Mouse (Mus musculus): ENCODE data around the gene Ppfibp1. TPM values are rescaled to one million over a fixed set of nuclear protein-coding genes. Genes with fewer than 3 reads are reported as not detected.

The Ppfibp1 gene
- total and polyA plus RNA-seq, 3 experiments: 1.1 to 8.6 (median 3.3) TPM

- no peak for ATAC-seq (ENCODE audit: extremely low read depth, insufficient number of reproducible peaks, low FRiP score, poor library complexity, severe bottlenecking)
- Histone ChIP-seq H3K4me3 (ENCODE audit: low read depth, low read length) (no peak overlapping the region), H3K9me3 (replicated peaks) (no peaks in the 10 kb centered on the region), H3K27me3 (ENCODE audit: insufficient read depth, low read length) (no peaks in the 10 kb centered on the region), H3K4me1 (ENCODE audit: insufficient read depth, low read depth, low read length) (no peaks in the 10 kb centered on the region), H3K36me3 (replicated peaks) (no peaks in the 10 kb centered on the region)
- DNase-seq (ENCODE audit: low spot score): no peak
- TF ChIP-seq GATA1 (IDR thresholded peaks at IDR 0.05; ENCODE audit: borderline replicate concordance, low read length): no peak
- no peak for TF ChIP-seq GATA2 (IDR thresholded peaks at IDR 0.05; ENCODE audit: borderline replicate concordance, low read depth, low read length)
- no peak for TF ChIP-seq TAL1 (conservative IDR thresholded peaks at IDR 0.05; ENCODE audit: low read depth, low read length)
- no peak for TF ChIP-seq CTCF (IDR thresholded peaks at IDR 0.05; ENCODE audit: low read depth, low read length)
- no peak for TF ChIP-seq POLR2AphosphoS5 (IDR thresholded peaks at IDR 0.05; ENCODE audit: insufficient replicate concordance, low read depth, low read length)
Measured at GRCm38 (mm10) chr6:146961832-146962481, 73.7 kb downstream of the Ppfibp1 start.

GRCm38 (mm10) chr6:146963396-146964150 is 75.3 kb downstream of the Ppfibp1 start:
- no peak for ATAC-seq (ENCODE audit: extremely low read depth, insufficient number of reproducible peaks, low FRiP score, poor library complexity, severe bottlenecking)
- Histone ChIP-seq H3K4me1 (ENCODE audit: insufficient read depth, low read depth, low read length) (no peaks in the 10 kb centered on the region), H3K4me3 (ENCODE audit: low read depth, low read length) (no peak overlapping the region), H3K36me3 (replicated peaks) (no peaks in the 10 kb centered on the region), H3K27me3 (ENCODE audit: insufficient read depth, low read length) (no peaks in the 10 kb centered on the region), H3K9me3 (replicated peaks) (no peaks in the 10 kb centered on the region)
- no peak for DNase-seq (ENCODE audit: low spot score)
- TF ChIP-seq TAL1 (conservative IDR thresholded peaks at IDR 0.05; ENCODE audit: low read depth, low read length) (no peak), GATA1 (IDR thresholded peaks at IDR 0.05; ENCODE audit: borderline replicate concordance, low read length) (no peak), CTCF (IDR thresholded peaks at IDR 0.05; ENCODE audit: low read depth, low read length) (no peak), POLR2AphosphoS5 (IDR thresholded peaks at IDR 0.05; ENCODE audit: insufficient replicate concordance, low read depth, low read length) (no peak), GATA2 (IDR thresholded peaks at IDR 0.05; ENCODE audit: borderline replicate concordance, low read depth, low read length) (no peak)

- ATAC-seq (ENCODE audit: extremely low read depth, insufficient number of reproducible peaks, low FRiP score, poor library complexity, severe bottlenecking): no peak
- H3K9me3 ChIP-seq (replicated peaks): no peaks in the 10 kb centered on the region
- no peaks in the 10 kb centered on the region for H3K36me3 ChIP-seq (replicated peaks)
- no peak overlapping the region for H3K4me3 ChIP-seq (ENCODE audit: low read depth, low read length)
- no peaks in the 10 kb centered on the region for H3K4me1 ChIP-seq (ENCODE audit: insufficient read depth, low read depth, low read length)
- no peak for TF ChIP-seq POLR2AphosphoS5 (IDR thresholded peaks at IDR 0.05; ENCODE audit: insufficient replicate concordance, low read depth, low read length)
- no peak for TF ChIP-seq GATA2 (IDR thresholded peaks at IDR 0.05; ENCODE audit: borderline replicate concordance, low read depth, low read length)
- TF ChIP-seq TAL1 (conservative IDR thresholded peaks at IDR 0.05; ENCODE audit: low read depth, low read length): no peak
- no peak for DNase-seq (ENCODE audit: low spot score)
- H3K27me3 ChIP-seq (ENCODE audit: insufficient read depth, low read length): no peaks in the 10 kb centered on the region
Measured at GRCm38 (mm10) chr6:146965139-146965772, 77.0 kb downstream of the Ppfibp1 start.

DNA sequence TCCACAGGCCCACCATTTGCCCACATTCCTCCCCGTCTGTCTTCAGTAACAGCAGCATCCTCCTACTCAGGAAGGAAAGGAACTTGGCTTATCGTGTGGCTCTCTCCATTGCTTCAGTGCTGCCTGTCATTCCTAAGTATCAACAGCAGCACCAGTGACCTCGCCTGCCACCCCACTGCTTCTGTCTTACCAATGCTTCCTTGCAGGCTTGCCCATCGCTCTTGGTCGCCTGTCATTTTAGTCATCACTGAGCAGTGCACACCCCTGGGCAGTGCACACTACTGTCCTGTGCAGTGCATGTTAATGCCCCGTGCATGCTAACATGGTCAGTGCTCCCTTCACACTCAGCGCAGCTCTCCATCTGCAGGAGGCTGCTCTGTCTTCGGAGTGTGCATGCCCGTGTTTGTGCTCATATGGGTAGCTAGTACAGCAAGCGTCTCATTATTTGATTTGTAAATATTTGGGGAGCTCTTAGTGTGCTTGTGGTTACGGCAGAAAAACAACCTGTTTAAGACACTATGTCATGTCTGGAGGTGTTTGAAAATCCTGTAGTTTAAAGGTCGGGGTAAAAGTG is 78.2 kb downstream of the Ppfibp1 start:
- H3K36me3 ChIP-seq (replicated peaks): no peaks in the 10 kb centered on the region
- H3K4me3 ChIP-seq (ENCODE audit: low read depth, low read length): no peak overlapping the region
- DNase-seq (ENCODE audit: low spot score): no peak
- ATAC-seq (ENCODE audit: extremely low read depth, insufficient number of reproducible peaks, low FRiP score, poor library complexity, severe bottlenecking): no peak
- H3K4me1 ChIP-seq (ENCODE audit: insufficient read depth, low read depth, low read length): no peaks in the 10 kb centered on the region
- TF ChIP-seq GATA1 (IDR thresholded peaks at IDR 0.05; ENCODE audit: borderline replicate concordance, low read length) (no peak), CTCF (IDR thresholded peaks at IDR 0.05; ENCODE audit: low read depth, low read length) (no peak), TAL1 (conservative IDR thresholded peaks at IDR 0.05; ENCODE audit: low read depth, low read length) (no peak), POLR2AphosphoS5 (IDR thresholded peaks at IDR 0.05; ENCODE audit: insufficient replicate concordance, low read depth, low read length) (no peak), GATA2 (IDR thresholded peaks at IDR 0.05; ENCODE audit: borderline replicate concordance, low read depth, low read length) (no peak)
- no peaks in the 10 kb centered on the region for H3K9me3 ChIP-seq (replicated peaks)
- H3K27me3 ChIP-seq (ENCODE audit: insufficient read depth, low read length): no peaks in the 10 kb centered on the region

DNA sequence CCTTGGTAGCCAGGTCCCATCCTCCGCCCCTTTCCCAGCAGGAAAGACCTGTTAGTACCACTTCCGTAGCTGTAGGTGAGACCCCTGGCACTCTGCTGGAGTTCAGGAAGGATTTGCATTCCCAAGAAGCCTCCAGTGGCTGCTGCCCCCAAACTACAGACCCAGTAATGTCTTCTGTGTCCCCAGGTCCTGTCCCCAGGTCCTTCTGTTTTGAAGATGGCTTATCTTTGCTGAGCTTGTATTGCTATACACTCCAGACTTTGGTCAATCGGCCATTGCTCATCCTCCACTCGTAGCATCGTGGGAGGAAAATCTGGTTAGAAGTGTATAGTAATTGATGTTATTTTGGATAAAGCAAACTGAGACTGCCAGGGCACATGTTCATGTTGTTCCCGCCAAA is 79.5 kb downstream of the Ppfibp1 start:
- no peaks in the 10 kb centered on the region for H3K4me1 ChIP-seq (ENCODE audit: insufficient read depth, low read depth, low read length)
- no peaks in the 10 kb centered on the region for H3K27me3 ChIP-seq (ENCODE audit: insufficient read depth, low read length)
- no peak overlapping the region for H3K4me3 ChIP-seq (ENCODE audit: low read depth, low read length)
- TF ChIP-seq GATA1 (IDR thresholded peaks at IDR 0.05; ENCODE audit: borderline replicate concordance, low read length) (no peak), POLR2AphosphoS5 (IDR thresholded peaks at IDR 0.05; ENCODE audit: insufficient replicate concordance, low read depth, low read length) (no peak), GATA2 (IDR thresholded peaks at IDR 0.05; ENCODE audit: borderline replicate concordance, low read depth, low read length) (no peak), CTCF (IDR thresholded peaks at IDR 0.05; ENCODE audit: low read depth, low read length) (no peak), TAL1 (conservative IDR thresholded peaks at IDR 0.05; ENCODE audit: low read depth, low read length) (no peak)
- H3K9me3 ChIP-seq (replicated peaks): no peaks in the 10 kb centered on the region
- ATAC-seq (ENCODE audit: extremely low read depth, insufficient number of reproducible peaks, low FRiP score, poor library complexity, severe bottlenecking) (no peak), DNase-seq (ENCODE audit: low spot score) (no peak)
- H3K36me3 ChIP-seq (replicated peaks): no peaks in the 10 kb centered on the region

DNA sequence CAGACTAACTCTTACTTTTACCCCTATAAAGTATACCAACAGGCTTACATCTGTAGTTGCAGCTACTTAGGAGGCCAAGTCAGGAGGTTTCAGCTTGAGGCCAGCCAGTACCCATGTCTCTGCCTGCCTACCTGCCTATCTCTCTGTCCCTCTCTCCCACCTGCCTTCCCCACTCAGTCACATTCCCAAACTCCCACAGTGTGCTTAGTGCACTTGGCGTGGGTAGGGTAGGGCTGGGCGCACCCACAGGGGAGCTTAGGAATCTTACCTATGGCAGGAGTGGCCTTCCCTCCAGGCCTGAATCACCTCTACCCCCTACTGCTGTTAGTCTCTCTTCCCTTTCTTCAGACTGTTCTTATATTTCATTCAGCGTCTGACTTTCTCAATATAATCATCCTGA is 82.5 kb downstream of the Ppfibp1 start:
- Histone ChIP-seq H3K4me3 (ENCODE audit: low read depth, low read length) (no peak overlapping the region), H3K27me3 (ENCODE audit: insufficient read depth, low read length) (no peaks in the 10 kb centered on the region), H3K4me1 (ENCODE audit: insufficient read depth, low read depth, low read length) (no peaks in the 10 kb centered on the region), H3K36me3 (replicated peaks) (no peaks in the 10 kb centered on the region), H3K9me3 (replicated peaks) (no peaks in the 10 kb centered on the region)
- TF ChIP-seq GATA2 (IDR thresholded peaks at IDR 0.05; ENCODE audit: borderline replicate concordance, low read depth, low read length) (no peak), POLR2AphosphoS5 (IDR thresholded peaks at IDR 0.05; ENCODE audit: insufficient replicate concordance, low read depth, low read length) (no peak), TAL1 (conservative IDR thresholded peaks at IDR 0.05; ENCODE audit: low read depth, low read length) (no peak)
- DNase-seq (ENCODE audit: low spot score) (no peak), ATAC-seq (ENCODE audit: extremely low read depth, insufficient number of reproducible peaks, low FRiP score, poor library complexity, severe bottlenecking) (no peak)

All from G1E (cell line).